Mouse (Mus musculus) CH12.LX (cell line): ENCODE measurements around the gene Pakap. TPM values are rescaled to one million over a fixed set of nuclear protein-coding genes. Genes with fewer than 3 reads are reported as not detected.
"Not testable (repeated sequence)": the region's sequence is repeated elsewhere in the genome, so short reads cannot be mapped to it uniquely, and the experiment has no call there.

Source experiments
- DNase-seq: peaks from one replicate; pipeline ENCODE4 v3.0.0-alpha.2; 2013; ENCODE audit errors: extremely low read depth
- H3K27ac ChIP-seq: 2 replicates; pipeline ENCODE4 v1.5.1; 2012; ENCODE audit warnings: low read depth, mild to moderate bottlenecking, control low read depth, moderate library complexity; ENCODE audit not compliant: insufficient read depth
- H3K27me3 ChIP-seq: replicated peaks from 2 replicates; pipeline ENCODE3; 2012; ENCODE audit warnings: inconsistent platforms
- H3K36me3 ChIP-seq, 2 experiments: replicated peaks in 1 of 2; 2 replicates each; pipeline versions ENCODE3 to v1.6.1; 2012; ENCODE audit warnings: inconsistent platforms in 1 of 2, low read length in 1 of 2, mild to moderate bottlenecking in 1 of 2, mixed read lengths in 1 of 2, moderate library complexity in 1 of 2; ENCODE audit not compliant: control insufficient read depth in 1 of 2, insufficient read depth in 1 of 2
- H3K4me1 ChIP-seq, 2 experiments: 2 replicates each; pipeline ENCODE4 v1.6.1; 2012; ENCODE audit warnings: inconsistent platforms in 1 of 2, moderate library complexity in 1 of 2; ENCODE audit not compliant: insufficient read depth in 2 of 2, control insufficient read depth in 1 of 2
- H3K4me2 ChIP-seq: 2 replicates; pipeline ENCODE4 v1.6.1; 2012; ENCODE audit warnings: low read depth, mild to moderate bottlenecking, control low read depth; ENCODE audit not compliant: poor library complexity, insufficient read depth, severe bottlenecking
- H3K4me3 ChIP-seq, 3 experiments: fragments of 150-350 bp in 1 of 3; sonication (generic) in 1 of 3; replicated peaks in 1 of 3; 2 replicates each; pipeline versions ENCODE3 to v1.5.1; 2011 to 2012; ENCODE audit warnings: low read depth in 2 of 3, low read length in 2 of 3, mild to moderate bottlenecking in 2 of 3, moderate library complexity in 2 of 3, control low read depth in 1 of 3, improper control_type of control experiment in 1 of 3, inconsistent platforms in 1 of 3, mixed read lengths in 1 of 3; ENCODE audit not compliant: poor library complexity in 1 of 3
- H3K79me2 ChIP-seq: replicated peaks from 2 replicates; pipeline ENCODE4 v1.6.1; 2012; ENCODE audit warnings: mild to moderate bottlenecking, moderate library complexity; ENCODE audit not compliant: control insufficient read depth, poor library complexity, insufficient read depth, severe bottlenecking; ENCODE audit errors: extremely low read depth
- H3K9ac ChIP-seq: 2 replicates; pipeline ENCODE4 v1.6.1; 2012; ENCODE audit warnings: low read depth, mild to moderate bottlenecking, control low read depth, moderate library complexity; ENCODE audit not compliant: insufficient read depth
- H3K9me3 ChIP-seq: replicated peaks from 2 replicates; pipeline ENCODE3; 2012; ENCODE audit warnings: low read length, inconsistent platforms, mixed read lengths
- BHLHE40 ChIP-seq: IDR thresholded peaks from 2 replicates; pipeline ENCODE4 v1.6.1; 2011; ENCODE audit warnings: mild to moderate bottlenecking, low read depth, low read length, improper control_type of control experiment
- CTCF ChIP-seq, 2 experiments: IDR thresholded peaks in 1 of 2; conservative IDR thresholded peaks in 1 of 2; 2 replicates each; pipeline ENCODE4 v1.5.1; 2011 to 2012; ENCODE audit warnings: low read depth in 2 of 2, low read length in 2 of 2, improper control_type of control experiment in 1 of 2, inconsistent platforms in 1 of 2, mild to moderate bottlenecking in 1 of 2, moderate library complexity in 1 of 2
- HCFC1 ChIP-seq: IDR thresholded peaks from 2 replicates; pipeline ENCODE4 v1.6.1; 2012; ENCODE audit warnings: low read depth, mild to moderate bottlenecking, inconsistent platforms, low read length, improper control_type of control experiment
- JUN ChIP-seq: IDR thresholded peaks from 2 replicates; pipeline ENCODE4 v1.6.1; 2011; ENCODE audit warnings: low read depth, mild to moderate bottlenecking, low read length, improper control_type of control experiment, moderate library complexity; ENCODE audit not compliant: insufficient read depth
- JUND ChIP-seq: conservative IDR thresholded peaks from 2 replicates; pipeline ENCODE4 v1.6.1; 2011; ENCODE audit warnings: low read depth, low read length, improper control_type of control experiment
- KAT2A ChIP-seq: IDR thresholded peaks from 2 replicates; pipeline ENCODE4 v1.6.1; 2012; ENCODE audit warnings: low read length, improper control_type of control experiment, inconsistent platforms; ENCODE audit not compliant: insufficient replicate concordance
- MAFK ChIP-seq: IDR thresholded peaks from 2 replicates; pipeline ENCODE4 v1.6.1; 2011; ENCODE audit warnings: low read length, improper control_type of control experiment; ENCODE audit not compliant: insufficient replicate concordance
- MAZ ChIP-seq: IDR thresholded peaks from 2 replicates; pipeline ENCODE4 v1.6.1; 2012; ENCODE audit warnings: low read depth, mild to moderate bottlenecking, inconsistent platforms, low read length, improper control_type of control experiment, moderate library complexity
- MEF2A ChIP-seq: IDR thresholded peaks from 2 replicates; pipeline ENCODE4 v1.6.1; 2014; ENCODE audit warnings: low read depth, mild to moderate bottlenecking, inconsistent platforms, low read length, improper control_type of control experiment, borderline replicate concordance
- MYC ChIP-seq: IDR thresholded peaks from 2 replicates; pipeline ENCODE4 v1.6.1; 2011; ENCODE audit warnings: low read depth, mild to moderate bottlenecking, improper control_type of control experiment, low read length
- NELFE ChIP-seq: IDR thresholded peaks from 2 replicates; pipeline ENCODE4 v1.6.1; 2011; ENCODE audit warnings: low read depth, low read length, improper control_type of control experiment
- PAX5 ChIP-seq: IDR thresholded peaks from 2 replicates; pipeline ENCODE4 v1.6.1; 2012; ENCODE audit warnings: low read length, inconsistent platforms, mixed read lengths
- POLR2A ChIP-seq: IDR thresholded peaks from 2 replicates; pipeline ENCODE4 v1.6.1; 2011; ENCODE audit warnings: low read depth, mild to moderate bottlenecking, improper control_type of control experiment, low read length
- RCOR1 ChIP-seq: conservative IDR thresholded peaks from 2 replicates; pipeline ENCODE4 v1.6.1; 2012; ENCODE audit warnings: low read depth, mild to moderate bottlenecking, inconsistent platforms, low read length, improper control_type of control experiment
- SIN3A ChIP-seq: IDR thresholded peaks from 2 replicates; pipeline ENCODE4 v1.6.1; 2012; ENCODE audit warnings: low read length, improper control_type of control experiment, inconsistent platforms
- SMC3 ChIP-seq: IDR thresholded peaks from 2 replicates; pipeline ENCODE4 v1.6.1; 2011; ENCODE audit warnings: low read depth, low read length, improper control_type of control experiment
- TBP ChIP-seq: conservative IDR thresholded peaks from 2 replicates; pipeline ENCODE4 v1.6.1; 2011; ENCODE audit warnings: low read depth, low read length, improper control_type of control experiment
- UBTF ChIP-seq: IDR thresholded peaks from 2 replicates; pipeline ENCODE4 v1.6.1; 2012; ENCODE audit warnings: low read depth, mild to moderate bottlenecking, inconsistent platforms, low read length, improper control_type of control experiment, moderate library complexity
- ZKSCAN1 ChIP-seq: IDR thresholded peaks from 2 replicates; pipeline ENCODE4 v1.6.1; 2012; ENCODE audit warnings: low read depth, inconsistent platforms, low read length, improper control_type of control experiment, borderline replicate concordance
- dilution Hi-C: fragments of 300-500 bp; cut with MboI; formaldehyde crosslinking; loops from 2 replicates; pipeline ENCODE4 v1.14.3; 2020; ENCODE audit warnings: low sequenced_read_pairs; ENCODE audit not compliant: extremely low pct_unique_long_range_greater_than_20kb, extremely low pct_ligation_motif_present
- in situ Hi-C: fragments of 300-500 bp; cut with MboI; formaldehyde crosslinking; loops from 3 replicates; pipeline ENCODE4 v1.14.3; 2019; ENCODE audit warnings: low sequenced_read_pairs, low pct_ligation_motif_present, low pct_unique_long_range_greater_than_20kb, mixed read lengths
- polyA plus RNA-seq: library from polyadenylated mRNA; unstranded; fragments of >175 nt; gene quantifications from 2 replicates; pipeline ENCODE4 v1.2.1, GENCODE M21; 2012; ENCODE audit warnings: low read depth; ENCODE audit not compliant: insufficient read length
- total RNA-seq, 2 experiments: library from RNA; depleted of rRNA; stranded (reverse); fragments of 300-350 nt in 1 of 2; fragments of >200 nt in 1 of 2; gene quantifications; 2 replicates each; pipeline ENCODE4 v1.2.3; 2012 to 2014

The Pakap gene
- total and polyA plus RNA-seq, 3 experiments = 0.08 to 0.14 TPM; not detected in 1

- Histone ChIP-seq H3K4me3 (no peak overlapping the region), H3K9ac (no peak overlapping the region), H3K9me3 (peaks cover 3% of the 10 kb centered on the region), H3K79me2 (no peaks in the 10 kb centered on the region), H3K4me1 (peaks cover 5 to 14% of the 10 kb centered on the region in 2 experiments; a peak in 2 of 4 replicates), H3K27ac (no peak overlapping the region)
- in situ Hi-C loops = no loop called here
- TF ChIP-seq NELFE = no peak
- no peak for TF ChIP-seq MEF2A
- TF ChIP-seq JUND = no peak
- no peak for TF ChIP-seq UBTF
- no peak for TF ChIP-seq CTCF (conservative IDR thresholded peaks at IDR 0.05 in 1 of 2, IDR thresholded peaks at IDR 0.05 in 1 of 2; ENCODE audit: low read depth in 2 of 2, low read length in 2 of 2)
- TF ChIP-seq SMC3 = no peak
- no peak for TF ChIP-seq MAFK
- TF ChIP-seq ZKSCAN1 = no peak
- no peak for TF ChIP-seq KAT2A
- no peak for TF ChIP-seq TBP
- TF ChIP-seq HCFC1 = no peak
- TF ChIP-seq MAZ = no peak
- no peak for TF ChIP-seq SIN3A
- TF ChIP-seq RCOR1 = no peak
- no peak for TF ChIP-seq MYC
- TF ChIP-seq, all 38 proteins: peak for 0
- no peak overlapping the region for H3K4me2 ChIP-seq
- no peaks in the 10 kb centered on the region for H3K36me3 ChIP-seq
- dilution Hi-C loops = no loop called here
- H3K27me3 ChIP-seq = no peaks in the 10 kb centered on the region
- no peak for DNase-seq
These were observed 320.3 kb downstream of the Pakap start for GRCm38 (mm10) chr4:57888246-57888645.

GRCm38 (mm10) chr4:57888978-57889377, 321.0 kb downstream of the Pakap start:
- H3K4me3 ChIP-seq, H3K27me3 ChIP-seq, H3K27ac ChIP-seq, H3K36me3 ChIP-seq, H3K79me2 ChIP-seq, in situ Hi-C loops, H3K9ac ChIP-seq, H3K4me2 ChIP-seq, dilution Hi-C loops, H3K9me3 ChIP-seq, DNase-seq, H3K4me1 ChIP-seq: not testable (repeated sequence)

DNA sequence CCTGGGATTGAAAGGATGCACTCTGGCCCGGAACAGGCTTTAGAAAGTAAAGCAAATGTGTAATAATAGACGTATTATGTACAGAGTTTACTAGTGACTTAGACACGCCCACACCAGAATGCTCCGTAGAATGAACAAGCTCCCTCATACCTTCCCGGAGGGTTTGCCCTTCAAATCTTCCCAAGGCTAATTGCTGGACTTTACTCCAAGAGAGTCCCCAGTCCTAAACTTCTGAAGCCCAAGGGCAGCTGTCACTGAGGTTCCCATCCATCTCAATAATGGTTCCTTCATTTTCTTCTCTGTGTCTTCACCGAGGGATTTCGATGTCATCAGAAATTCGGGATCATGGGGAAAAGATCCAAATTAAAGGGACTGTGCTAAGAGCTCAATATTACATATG, 321.8 kb downstream of the Pakap start:
- in situ Hi-C loops (no loop called here), dilution Hi-C loops (no loop called here)
- Histone ChIP-seq H3K27ac (no peak overlapping the region), H3K79me2 (no peaks in the 10 kb centered on the region), H3K9me3 (peaks cover 3% of the 10 kb centered on the region), H3K4me2 (no peak overlapping the region), H3K4me3 (no peak overlapping the region), H3K4me1 (no peaks in the 10 kb centered on the region; a peak in 1 of 4 replicates), H3K27me3 (no peaks in the 10 kb centered on the region), H3K36me3 (no peaks in the 10 kb centered on the region), H3K9ac (no peak overlapping the region)
- TF ChIP-seq POLR2A = no peak
- no peak for TF ChIP-seq NELFE
- no peak for TF ChIP-seq KAT2A
- TF ChIP-seq PAX5 = no peak
- TF ChIP-seq JUN = no peak
- no peak for TF ChIP-seq BHLHE40
- no peak for TF ChIP-seq CTCF (conservative IDR thresholded peaks at IDR 0.05 in 1 of 2, IDR thresholded peaks at IDR 0.05 in 1 of 2; ENCODE audit: low read depth in 2 of 2, low read length in 2 of 2)
- DNase-seq = no peak
